Mouse (Mus musculus) neutrophil, adult 83 days (primary cell): ENCODE data around the gene Sp1. TPM values are rescaled to one million over a fixed set of nuclear protein-coding genes. Genes with fewer than 3 reads are reported as not detected.

ENCODE experiments used
- total RNA-seq, 2 experiments: library from RNA; stranded (reverse); gene quantifications; one replicate each; pipeline ENCODE4 v1.2.4; 2023

The Sp1 gene
- total RNA-seq = 100 to 1,000 TPM; 108 to 111 TPM

DNA sequence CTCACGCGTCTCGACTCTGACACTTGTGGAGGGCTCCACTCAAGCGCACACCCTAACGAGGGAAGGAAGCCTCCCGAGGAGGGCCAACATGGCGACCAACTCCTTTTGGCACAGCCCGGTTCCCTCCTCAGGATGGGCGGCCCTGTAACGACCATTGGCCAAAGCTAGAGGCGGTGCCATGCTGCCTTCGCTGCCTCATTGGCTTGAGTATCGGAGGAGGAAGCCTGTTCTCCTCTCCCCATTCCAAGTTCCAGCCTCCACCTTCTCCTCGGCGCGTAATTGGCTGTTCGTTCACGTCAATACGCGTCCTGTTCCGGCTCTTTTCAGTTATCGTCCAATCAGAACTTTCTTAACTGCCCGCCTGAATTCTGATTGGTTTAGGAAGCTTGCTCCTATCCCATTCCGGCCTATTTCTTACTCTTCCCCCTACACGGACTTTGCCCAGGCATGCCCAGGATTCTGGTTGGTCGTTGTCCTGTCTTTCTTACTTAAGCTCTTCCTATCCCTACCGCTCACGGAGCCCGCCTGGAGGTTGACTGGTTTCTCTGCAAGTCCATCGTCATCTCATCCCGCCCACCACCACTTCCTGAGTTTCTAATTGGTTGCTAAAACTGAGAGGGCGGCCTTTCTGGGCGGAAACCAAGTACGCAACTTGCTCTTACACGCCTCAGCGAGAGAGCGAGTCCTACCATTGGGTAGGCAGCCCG is at the start of gene Sp1:
TSS of gene Sp1 (plus strand) at position 655 of the 707 bp plus-strand sequence.

DNA sequence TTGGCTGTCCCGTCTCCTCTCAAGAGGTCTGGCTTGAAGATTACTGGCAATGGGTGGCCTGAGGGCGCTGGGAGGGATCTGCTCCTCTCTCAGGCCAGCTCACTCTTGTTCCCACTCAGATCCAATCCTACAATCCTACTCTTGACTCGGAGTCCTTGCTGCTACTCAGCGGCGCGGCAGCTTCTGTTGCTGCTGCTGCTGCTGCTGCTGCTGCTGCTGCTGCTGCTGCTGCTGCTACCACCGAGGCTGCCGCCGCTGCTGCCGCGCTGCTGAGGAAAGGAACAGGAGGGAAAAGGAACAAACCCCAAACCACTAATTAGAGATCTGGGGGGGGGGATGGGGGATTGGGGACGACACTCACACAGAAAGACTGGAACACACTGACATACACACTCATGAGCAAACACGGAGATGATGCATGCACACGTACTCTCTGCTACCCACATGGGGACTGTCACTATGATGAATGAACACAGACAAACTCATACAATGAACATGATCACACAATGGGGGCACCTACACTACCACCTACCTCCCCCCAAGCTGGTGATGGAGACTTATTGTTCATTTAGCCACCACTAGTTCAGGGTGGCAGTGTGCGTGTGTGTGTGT is 39.1 kb upstream of the Sp1 start, which contains the start of gene Sp7:
TSS of gene Sp7 (minus strand) at position 450 of the 612 bp plus-strand sequence.

DNA sequence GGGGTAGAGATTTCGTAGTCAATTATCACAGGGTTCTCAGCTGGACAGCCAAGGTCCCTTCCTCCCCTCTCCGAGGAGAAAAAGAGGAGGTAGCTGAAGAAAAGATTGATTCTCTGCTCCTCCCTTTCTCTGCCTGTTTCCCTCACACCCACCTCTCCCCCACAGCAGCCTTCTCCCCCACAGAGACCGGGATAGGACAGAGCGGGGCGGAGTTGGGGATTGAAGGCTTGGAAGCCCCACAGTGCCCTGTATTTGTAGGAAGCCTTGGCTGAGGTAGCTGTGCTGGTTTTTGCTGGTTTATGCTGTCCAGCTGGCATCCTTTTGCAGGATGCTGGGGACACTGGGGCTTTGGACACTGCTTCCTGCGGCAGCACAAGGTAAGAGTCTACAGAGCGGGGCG is 39.2 kb downstream of the Sp1 start, which contains the start of gene Amhr2:
TSS of gene Amhr2 (plus strand) at position 222 of the 400 bp plus-strand sequence.

DNA sequence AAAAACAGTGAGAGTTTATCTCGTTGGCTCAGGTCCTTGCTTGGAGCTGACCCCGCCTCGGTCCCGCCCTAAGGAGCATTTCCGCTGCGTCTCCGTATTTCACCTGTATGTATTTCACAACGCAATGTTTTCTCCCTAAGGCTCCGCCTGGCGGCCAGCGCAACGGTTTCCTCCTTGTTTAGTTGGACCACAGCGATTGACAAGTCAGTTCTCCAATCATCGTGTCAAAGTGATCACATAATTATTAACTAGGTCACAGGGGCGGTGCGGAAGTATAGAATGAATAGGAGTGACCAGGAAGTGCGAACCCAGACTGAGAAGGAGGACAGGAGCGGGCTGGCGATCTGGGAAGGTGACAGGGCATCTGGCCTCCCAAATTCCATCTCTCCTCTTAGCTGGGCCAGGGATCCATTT is 53.0 kb downstream of the Sp1 start, which contains the start of gene Prr13:
TSS of gene Prr13 (plus strand) at position 125 of the 414 bp plus-strand sequence.

DNA sequence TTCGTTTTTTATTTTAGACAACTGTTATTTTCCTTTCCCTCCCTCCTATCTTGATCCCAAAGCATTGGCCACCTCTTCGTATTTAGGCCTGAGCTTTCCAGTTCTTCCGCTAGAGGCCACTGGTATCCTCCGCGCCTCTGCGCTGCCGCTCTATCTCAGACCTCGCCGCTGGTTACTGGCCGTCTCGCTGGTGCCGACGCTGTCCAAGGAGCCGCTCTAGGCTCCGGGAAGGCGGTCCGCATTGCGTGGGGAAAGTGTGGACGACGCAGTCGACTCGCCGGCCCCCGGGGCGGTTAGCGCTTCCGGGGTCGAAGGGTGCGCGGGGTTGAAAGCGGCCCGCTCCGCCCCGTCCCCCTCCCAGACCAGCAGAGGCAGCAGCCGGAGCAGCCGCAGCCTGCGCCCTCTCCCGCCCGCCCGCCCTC is 64.3 kb downstream of the Sp1 start, which contains the start of gene Pcbp2:
TSS of gene Pcbp2 (plus strand) at position 357 of the 422 bp plus-strand sequence.

Other genes starting within 250 kb of the Sp1 start
- gene Zfp740, start 202.9 kb upstream of the Sp1 start, total RNA-seq = 10 to 100 TPM; 74.2 to 76.8 TPM
- gene Csad, start 201.4 kb upstream of the Sp1 start, total RNA-seq = 10 to 100 TPM; 16.8 to 20.8 TPM
- gene Itgb7, start 174.2 kb upstream of the Sp1 start, total RNA-seq = 100 to 1,000 TPM; 220 to 236 TPM
- gene Rarg, start 148.6 kb upstream of the Sp1 start, total RNA-seq = 10 to 100 TPM; 41.1 to 42.1 TPM
- not detected for gene Gm9918, start 135.6 kb upstream of the Sp1 start, total RNA-seq
- gene Mfsd5, start 126.7 kb upstream of the Sp1 start, total RNA-seq = 10 to 100 TPM; 34.6 to 35.3 TPM
- 10 to 100 TPM; 46.9 to 47.3 TPM for gene Espl1, start 109.9 kb upstream of the Sp1 start, total RNA-seq
- 100 to 1,000 TPM; 250 to 257 TPM for gene Pfdn5, start 80.0 kb upstream of the Sp1 start, total RNA-seq
- gene Myg1, start 74.4 kb upstream of the Sp1 start, total RNA-seq = 10 to 100 TPM; 33.5 to 38.1 TPM
- 10 to 100 TPM; 34.6 to 43.0 TPM for gene Aaas, start 55.4 kb upstream of the Sp1 start, total RNA-seq
- gene Sp7, start 39.0 kb upstream of the Sp1 start, total RNA-seq = under 1 TPM; 0.68 to 0.84 TPM
- gene Amhr2, start 39.2 kb downstream of the Sp1 start, total RNA-seq = 1 to 10 TPM in 1 of 2 experiments, not detected in 1; 2.0 TPM
- gene Prr13, start 52.9 kb downstream of the Sp1 start, total RNA-seq = 100 to 1,000 TPM; 305 to 384 TPM
- 100 to 1,000 TPM; 519 to 536 TPM for gene Pcbp2, start 64.4 kb downstream of the Sp1 start, total RNA-seq
- gene Gm10337, start 97.6 kb downstream of the Sp1 start, total RNA-seq = 1 to 10 TPM; 4.9 to 5.8 TPM
- gene Map3k12, start 110.9 kb downstream of the Sp1 start, total RNA-seq = under 1 TPM; 0.26 to 0.42 TPM
- 10 to 100 TPM; 18.1 to 18.4 TPM for gene Tarbp2, start 112.0 kb downstream of the Sp1 start, total RNA-seq
- gene Npff, start 118.8 kb downstream of the Sp1 start, total RNA-seq = 1 to 10 TPM; 5.3 to 7.1 TPM
- gene Gm28047, start 218.9 kb downstream of the Sp1 start, total RNA-seq = under 1 TPM in 1 of 2 experiments, not detected in 1; 0.86 TPM
- gene Atf7, start 219.3 kb downstream of the Sp1 start, total RNA-seq = 10 to 100 TPM; 69.5 to 74.2 TPM